Mouse (Mus musculus): ENCODE measurements at regions not wholly inside any gene's neighbourhood (a gene's known extent, or its start where the extent isn't known, plus 50 kb on each side); places are given as distances from the start of the nearest gene placed in this dataset.

DNA sequence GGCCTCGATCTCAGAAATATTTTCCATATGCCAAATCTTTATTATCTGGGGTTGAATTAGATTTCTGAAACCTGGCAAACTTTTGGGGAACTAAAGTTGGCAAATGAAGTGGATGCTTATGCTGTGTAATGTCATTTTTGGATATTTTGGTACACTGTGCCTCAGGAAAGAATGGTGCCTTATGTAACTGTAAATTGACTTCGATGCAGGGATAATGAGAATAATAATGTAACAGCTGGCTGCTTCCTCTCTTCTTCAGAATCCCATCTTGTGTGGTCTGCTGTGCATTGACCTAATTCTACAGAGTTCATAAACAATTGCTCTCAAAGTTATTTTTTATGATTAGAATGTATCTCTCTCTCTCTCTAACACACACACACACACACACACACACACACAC, 545.6 kb downstream of the Tfap2b start:
- no peak for DNase-seq (ENCODE audit: low spot score)
- ATAC-seq (ENCODE audit: low FRiP score) = no peak
- Histone ChIP-seq H3K4me2 (replicated peaks) (no peak overlapping the region), H3K9ac (no peak overlapping the region), H3K9me3 (ENCODE audit: control insufficient read depth, low read length) (no peaks in the 10 kb centered on the region), H3K27ac (no peak overlapping the region), H3K4me3 (replicated peaks; ENCODE audit: low read length) (no peak overlapping the region), H3K27me3 (ENCODE audit: control insufficient read depth, insufficient read depth, low read length) (no peaks in the 10 kb centered on the region), H3K4me1 (replicated peaks; ENCODE audit: control insufficient read depth, insufficient read depth, low read length) (no peaks in the 10 kb centered on the region), H3K36me3 (replicated peaks; ENCODE audit: control insufficient read depth, insufficient read depth) (no peaks in the 10 kb centered on the region)
- 94% methylated on average over 2 of the region's 2 CpGs for WGBS

DNA sequence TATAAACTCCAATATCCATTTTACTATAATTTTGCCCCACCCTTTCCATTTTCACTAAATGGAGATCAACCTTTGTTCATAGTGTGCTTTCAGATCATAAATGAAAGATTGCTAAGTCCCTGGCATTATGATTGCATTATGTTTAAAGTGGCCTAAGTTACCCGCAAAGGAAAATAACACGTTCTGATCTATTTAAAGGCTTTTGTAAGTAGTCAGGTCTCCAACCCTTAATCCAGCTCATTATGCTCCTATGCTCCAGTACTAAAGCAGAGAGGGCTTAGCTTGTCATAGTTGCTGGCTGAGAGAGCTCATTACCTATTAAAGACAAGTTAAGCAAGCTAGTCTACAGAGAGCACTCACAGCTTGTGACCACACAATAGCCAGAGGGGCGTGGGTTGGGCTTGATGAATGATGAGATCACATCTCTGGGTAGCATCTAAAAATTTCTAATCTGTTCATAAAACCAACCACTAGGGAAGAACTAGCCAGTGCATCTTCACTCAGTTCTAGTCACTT, 549.3 kb downstream of the Tfap2b start:
- no peaks in the 10 kb centered on the region for H3K36me3 ChIP-seq (replicated peaks; ENCODE audit: control insufficient read depth, insufficient read depth)
- 84% methylated on average over 3 of the region's 3 CpGs for WGBS
- no peak for ATAC-seq (ENCODE audit: low FRiP score)

DNA sequence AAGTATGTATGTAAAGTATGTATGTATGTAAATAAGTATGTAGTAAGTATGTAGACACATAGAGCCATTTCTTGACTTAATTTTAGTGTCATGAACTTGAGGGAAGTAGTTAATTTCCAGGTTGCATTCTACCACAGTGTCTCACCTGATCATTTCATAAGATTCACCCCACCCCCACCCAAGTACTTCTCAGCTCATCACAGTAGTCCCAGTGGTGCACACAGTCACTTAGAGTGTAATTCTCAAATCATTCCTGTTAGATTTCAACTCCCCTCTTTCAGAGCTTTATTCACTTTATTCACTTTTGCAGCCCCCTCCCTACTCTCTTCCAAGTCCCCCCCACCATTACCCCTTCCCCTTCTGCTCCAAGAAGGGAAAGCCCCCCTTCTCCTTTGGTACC, 558.2 kb downstream of the Tfap2b start:
- Histone ChIP-seq H3K36me3 (replicated peaks; ENCODE audit: control insufficient read depth, insufficient read depth) (no peaks in the 10 kb centered on the region), H3K4me3 (replicated peaks; ENCODE audit: low read length) (no peak overlapping the region), H3K27ac (no peak overlapping the region), H3K27me3 (ENCODE audit: control insufficient read depth, insufficient read depth, low read length) (no peaks in the 10 kb centered on the region), H3K4me2 (replicated peaks) (no peak overlapping the region), H3K4me1 (replicated peaks; ENCODE audit: control insufficient read depth, insufficient read depth, low read length) (no peaks in the 10 kb centered on the region), H3K9ac (no peak overlapping the region), H3K9me3 (ENCODE audit: control insufficient read depth, low read length) (no peaks in the 10 kb centered on the region)
- no peak for DNase-seq (ENCODE audit: low spot score)
- ATAC-seq (ENCODE audit: low FRiP score) = no peak

More for the DNA sequence above, 549.3 kb downstream of the Tfap2b start:
- Histone ChIP-seq H3K4me3 (replicated peaks; ENCODE audit: low read length) (no peak overlapping the region), H3K27me3 (ENCODE audit: control insufficient read depth, insufficient read depth, low read length) (no peaks in the 10 kb centered on the region), H3K9ac (no peak overlapping the region), H3K9me3 (ENCODE audit: control insufficient read depth, low read length) (no peaks in the 10 kb centered on the region), H3K27ac (no peak overlapping the region), H3K4me2 (replicated peaks) (no peak overlapping the region), H3K4me1 (replicated peaks; ENCODE audit: control insufficient read depth, insufficient read depth, low read length) (no peaks in the 10 kb centered on the region)
- no peak for DNase-seq (ENCODE audit: low spot score)

DNA sequence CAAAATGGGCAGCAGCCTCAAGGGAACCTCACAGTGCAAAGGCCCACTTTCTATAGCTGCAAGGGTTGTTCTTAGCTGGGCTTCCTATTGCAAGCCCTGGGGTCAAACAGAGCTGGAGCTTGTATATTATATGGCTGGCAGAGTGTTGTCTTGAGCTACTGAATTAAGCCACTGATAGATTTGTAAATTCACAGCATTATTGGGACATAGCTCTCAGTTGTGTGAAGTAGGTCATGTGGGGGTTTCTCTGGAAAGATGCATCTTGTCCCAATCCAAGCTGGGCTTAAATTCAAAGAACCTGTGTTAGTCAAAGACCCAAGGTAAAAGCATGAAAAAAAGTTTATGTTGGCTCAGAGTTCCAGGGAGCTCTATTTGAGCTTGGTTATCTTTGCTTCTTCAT, 563.6 kb downstream of the Tfap2b start:
- no peak overlapping the region for H3K27ac ChIP-seq
- DNase-seq (ENCODE audit: low spot score) (no peak), ATAC-seq (ENCODE audit: low FRiP score) (no peak)
- H3K4me3 ChIP-seq (replicated peaks; ENCODE audit: low read length) = no peak overlapping the region
- H3K4me1 ChIP-seq (replicated peaks; ENCODE audit: control insufficient read depth, insufficient read depth, low read length) = no peaks in the 10 kb centered on the region
- H3K27me3 ChIP-seq (ENCODE audit: control insufficient read depth, insufficient read depth, low read length) = no peaks in the 10 kb centered on the region
- H3K9me3 ChIP-seq (ENCODE audit: control insufficient read depth, low read length) = no peaks in the 10 kb centered on the region
- H3K36me3 ChIP-seq (replicated peaks; ENCODE audit: control insufficient read depth, insufficient read depth) = no peaks in the 10 kb centered on the region
- no peak overlapping the region for H3K4me2 ChIP-seq (replicated peaks)
- no peak overlapping the region for H3K9ac ChIP-seq

DNA sequence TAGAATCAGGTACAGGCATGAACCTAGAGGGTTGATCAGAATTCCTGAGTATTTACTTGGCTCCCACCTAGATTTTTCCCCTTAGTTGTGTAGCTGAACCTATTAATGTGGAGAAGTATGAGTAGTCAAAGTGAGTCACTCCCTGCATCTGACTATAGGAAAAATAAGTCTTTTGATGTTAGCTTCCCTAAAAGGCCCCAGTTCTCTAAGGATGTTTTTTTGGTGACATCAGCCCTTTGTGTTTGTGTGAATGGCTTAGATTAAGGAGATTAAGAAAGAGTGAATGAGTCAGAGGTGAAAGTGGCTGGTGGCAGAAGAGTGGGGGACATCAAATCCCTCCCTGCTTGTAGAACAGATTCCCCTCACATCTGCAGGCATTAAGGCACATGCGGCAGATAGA, 565.8 kb downstream of the Tfap2b start:
- no peak overlapping the region for H3K27ac ChIP-seq
- H3K27me3 ChIP-seq (ENCODE audit: control insufficient read depth, insufficient read depth, low read length) = no peaks in the 10 kb centered on the region
- H3K9ac ChIP-seq = no peak overlapping the region
- no peak overlapping the region for H3K4me3 ChIP-seq (replicated peaks; ENCODE audit: low read length)
- H3K9me3 ChIP-seq (ENCODE audit: control insufficient read depth, low read length) = no peaks in the 10 kb centered on the region
- H3K4me2 ChIP-seq (replicated peaks) = no peak overlapping the region
- no peaks in the 10 kb centered on the region for H3K36me3 ChIP-seq (replicated peaks; ENCODE audit: control insufficient read depth, insufficient read depth)
- DNase-seq (ENCODE audit: low spot score) = no peak
- H3K4me1 ChIP-seq (replicated peaks; ENCODE audit: control insufficient read depth, insufficient read depth, low read length) = no peaks in the 10 kb centered on the region
- 72% methylated on average over 1 of the region's 1 CpGs for WGBS
- no peak for ATAC-seq (ENCODE audit: low FRiP score)

DNA sequence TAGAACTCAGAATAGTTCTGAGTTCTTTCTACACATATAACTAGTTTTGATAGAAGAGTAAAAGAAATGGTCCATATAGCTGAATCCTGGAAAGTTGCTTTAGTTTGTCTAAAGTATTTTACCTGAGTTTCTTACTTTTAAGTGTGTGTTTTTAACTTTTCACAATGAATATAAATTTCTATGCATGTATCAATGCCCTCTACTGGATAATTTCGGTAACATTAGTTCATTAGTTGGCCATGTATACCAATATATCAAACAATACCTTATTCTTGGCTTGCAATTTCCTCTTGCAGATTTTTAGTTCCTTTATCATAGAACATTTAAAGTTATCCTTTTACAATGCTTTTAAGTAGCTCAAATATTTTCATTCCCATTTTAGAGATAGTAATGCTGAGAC, 568.8 kb downstream of the Tfap2b start:
- Histone ChIP-seq H3K36me3 (replicated peaks; ENCODE audit: control insufficient read depth, insufficient read depth) (no peaks in the 10 kb centered on the region), H3K9ac (no peak overlapping the region), H3K4me1 (replicated peaks; ENCODE audit: control insufficient read depth, insufficient read depth, low read length) (no peaks in the 10 kb centered on the region), H3K4me2 (replicated peaks) (no peak overlapping the region), H3K9me3 (ENCODE audit: control insufficient read depth, low read length) (no peaks in the 10 kb centered on the region), H3K4me3 (replicated peaks; ENCODE audit: low read length) (no peak overlapping the region), H3K27me3 (ENCODE audit: control insufficient read depth, insufficient read depth, low read length) (no peaks in the 10 kb centered on the region), H3K27ac (no peak overlapping the region)
- 81% methylated on average over 1 of the region's 1 CpGs for WGBS
- ATAC-seq (ENCODE audit: low FRiP score) (no peak), DNase-seq (ENCODE audit: low spot score) (no peak)

DNA sequence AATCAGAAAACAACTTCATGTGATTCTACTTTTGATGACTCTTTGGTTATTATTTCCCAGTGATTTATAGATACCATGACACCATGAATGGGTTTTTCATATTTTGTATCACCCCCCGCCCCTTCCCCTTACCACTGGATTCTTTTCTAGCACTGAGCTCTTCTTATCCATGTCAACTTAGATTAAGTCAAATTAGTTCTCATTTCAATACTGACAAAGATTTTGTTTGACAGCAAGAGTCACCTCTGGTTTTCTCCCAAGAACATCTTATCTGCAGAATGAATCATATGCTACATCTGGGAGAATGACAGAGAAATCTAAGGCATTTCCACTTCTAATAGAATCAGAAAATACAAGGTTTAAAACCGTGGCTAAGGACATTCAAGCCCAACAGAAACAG, 578.3 kb downstream of the Tfap2b start:
- ATAC-seq (ENCODE audit: low FRiP score) = no peak
- Histone ChIP-seq H3K27ac (no peak overlapping the region), H3K9me3 (ENCODE audit: control insufficient read depth, low read length) (no peaks in the 10 kb centered on the region), H3K4me1 (replicated peaks; ENCODE audit: control insufficient read depth, insufficient read depth, low read length) (no peaks in the 10 kb centered on the region), H3K4me2 (replicated peaks) (no peak overlapping the region), H3K36me3 (replicated peaks; ENCODE audit: control insufficient read depth, insufficient read depth) (no peaks in the 10 kb centered on the region), H3K4me3 (replicated peaks; ENCODE audit: low read length) (no peak overlapping the region), H3K9ac (no peak overlapping the region), H3K27me3 (ENCODE audit: control insufficient read depth, insufficient read depth, low read length) (no peaks in the 10 kb centered on the region)
- no peak for DNase-seq (ENCODE audit: low spot score)
- 83% methylated on average over 2 of the region's 2 CpGs for WGBS

DNA sequence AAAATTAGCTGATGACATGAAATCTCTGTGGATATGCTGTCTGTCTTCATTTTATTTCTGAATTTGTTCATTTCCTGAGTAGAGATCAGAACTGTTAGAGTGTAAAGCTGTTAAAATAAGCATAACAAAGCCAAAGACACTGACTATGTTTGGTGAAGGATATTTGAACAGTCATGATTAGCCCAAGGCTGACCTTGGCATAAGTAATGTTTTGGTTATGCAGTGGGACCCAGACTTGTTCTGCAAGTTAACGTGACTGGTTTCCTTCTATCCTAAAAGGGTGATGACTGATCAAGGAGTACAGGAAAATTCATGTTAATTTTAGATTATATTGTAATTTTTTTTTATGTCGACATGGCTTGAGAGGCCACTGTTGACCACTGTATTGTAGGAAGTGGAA, 585.4 kb downstream of the Tfap2b start:
- no peak overlapping the region for H3K27ac ChIP-seq
- no peak overlapping the region for H3K4me2 ChIP-seq (replicated peaks)
- H3K9me3 ChIP-seq (ENCODE audit: control insufficient read depth, low read length) = no peaks in the 10 kb centered on the region
- H3K4me1 ChIP-seq (replicated peaks; ENCODE audit: control insufficient read depth, insufficient read depth, low read length) = no peaks in the 10 kb centered on the region
- H3K4me3 ChIP-seq (replicated peaks; ENCODE audit: low read length) = no peak overlapping the region
- H3K9ac ChIP-seq = no peak overlapping the region
- DNase-seq (ENCODE audit: low spot score) (no peak), ATAC-seq (ENCODE audit: low FRiP score) (no peak)
- no peaks in the 10 kb centered on the region for H3K27me3 ChIP-seq (ENCODE audit: control insufficient read depth, insufficient read depth, low read length)
- no peaks in the 10 kb centered on the region for H3K36me3 ChIP-seq (replicated peaks; ENCODE audit: control insufficient read depth, insufficient read depth)
- WGBS = 85% methylated on average over 2 of the region's 2 CpGs

DNA sequence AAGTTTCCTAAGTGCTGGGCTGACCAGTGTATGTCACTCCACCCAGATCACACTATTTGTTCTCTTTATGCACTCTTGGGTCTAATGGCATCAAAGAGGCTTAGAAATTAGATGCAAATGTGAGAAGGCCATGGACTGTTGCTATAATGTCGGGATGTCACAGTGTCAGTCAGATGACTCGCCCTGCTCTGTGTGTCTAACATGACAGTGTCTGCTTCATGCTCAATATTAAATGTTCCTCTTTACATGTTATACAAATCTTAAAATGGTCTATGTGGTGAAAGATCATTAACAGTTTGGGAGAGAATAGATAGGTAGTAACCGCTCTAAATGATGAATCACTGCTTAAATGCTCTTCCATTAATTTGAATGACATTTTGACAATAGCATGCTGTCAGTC, 617.2 kb downstream of the Tfap2b start:
- H3K36me3 ChIP-seq (replicated peaks; ENCODE audit: control insufficient read depth, insufficient read depth) = no peaks in the 10 kb centered on the region
- H3K27me3 ChIP-seq (ENCODE audit: control insufficient read depth, insufficient read depth, low read length) = no peaks in the 10 kb centered on the region
- ATAC-seq (ENCODE audit: low FRiP score) (no peak), DNase-seq (ENCODE audit: low spot score) (no peak)
- WGBS = 48% methylated on average over 3 of the region's 3 CpGs
- H3K4me2 ChIP-seq (replicated peaks) = no peak overlapping the region
- no peak overlapping the region for H3K9ac ChIP-seq
- no peak overlapping the region for H3K4me3 ChIP-seq (replicated peaks; ENCODE audit: low read length)
- no peaks in the 10 kb centered on the region for H3K9me3 ChIP-seq (ENCODE audit: control insufficient read depth, low read length)
- H3K27ac ChIP-seq = no peak overlapping the region
- H3K4me1 ChIP-seq (replicated peaks; ENCODE audit: control insufficient read depth, insufficient read depth, low read length) = peaks cover 6% of the 10 kb centered on the region; the same call in 1 of the 2 replicates

All from hindbrain, embryonic 14.5 days (tissue).